Mouse (Mus musculus): ENCODE measurements around the gene Pabpn1l. TPM values are rescaled to one million over a fixed set of nuclear protein-coding genes. Genes with fewer than 3 reads are reported as not detected.

Gene Pabpn1l
- total RNA-seq (2021), result not detected
- long read RNA-seq, experiment 1, result 0 reads
- long read RNA-seq, experiment 2, result 0 reads

GRCm38 (mm10) chr8:122622727-122623126 is at the start of gene Pabpn1l:
TSS of gene Pabpn1l (minus strand) at chr8:122622739.
- no peak for DNase-seq

GRCm38 (mm10) chr8:122671894-122672293 is 49.4 kb upstream of the Pabpn1l start:
- DNase-seq, result no peak

GRCm38 (mm10) chr8:122670718-122671117 is 48.2 kb upstream of the Pabpn1l start:
- DNase-seq, result no peak

GRCm38 (mm10) chr8:122670001-122670400 is 47.5 kb upstream of the Pabpn1l start:
- DNase-seq, result no peak

- DNase-seq, result no peak
These were observed 46.8 kb upstream of the Pabpn1l start for GRCm38 (mm10) chr8:122669370-122669769.

GRCm38 (mm10) chr8:122667854-122668253 is 45.3 kb upstream of the Pabpn1l start:
- DNase-seq, result peak; percentile 70 to 79

GRCm38 (mm10) chr8:122666827-122667226 is 44.3 kb upstream of the Pabpn1l start:
- no peak for DNase-seq

GRCm38 (mm10) chr8:122666338-122666764 is 43.8 kb upstream of the Pabpn1l start:
- peak; percentile 84 to 87 for DNase-seq

GRCm38 (mm10) chr8:122665667-122666316 is 43.3 kb upstream of the Pabpn1l start:
- DNase-seq, result peak; percentile 83 to 90

GRCm38 (mm10) chr8:122665221-122665620 is 42.7 kb upstream of the Pabpn1l start:
- peak; percentile 48 to 74 for DNase-seq

- DNase-seq, result no peak
These were observed 41.1 kb upstream of the Pabpn1l start for GRCm38 (mm10) chr8:122663670-122664069.

GRCm38 (mm10) chr8:122663106-122663505 is 40.6 kb upstream of the Pabpn1l start:
- DNase-seq, result no peak

- no peak for DNase-seq
These were observed 39.4 kb upstream of the Pabpn1l start for GRCm38 (mm10) chr8:122661894-122662293.

GRCm38 (mm10) chr8:122661138-122661537 is 38.6 kb upstream of the Pabpn1l start:
- DNase-seq, result peak; percentile 35 to 65

- no peak for DNase-seq
These were observed 37.5 kb upstream of the Pabpn1l start for GRCm38 (mm10) chr8:122660022-122660421.

- DNase-seq, result no peak
These were observed 36.2 kb upstream of the Pabpn1l start for GRCm38 (mm10) chr8:122658807-122659160.

- DNase-seq, result no peak
These were observed 35.7 kb upstream of the Pabpn1l start for GRCm38 (mm10) chr8:122658149-122658806.

- DNase-seq, result peak; percentile 87 to 93
These were observed 33.8 kb upstream of the Pabpn1l start for GRCm38 (mm10) chr8:122656056-122656999.

GRCm38 (mm10) chr8:122654768-122655167 is 32.2 kb upstream of the Pabpn1l start:
- DNase-seq, result peak; percentile 77 to 87

- no peak for DNase-seq
These were observed 30.1 kb upstream of the Pabpn1l start for GRCm38 (mm10) chr8:122652643-122653042.

- DNase-seq, result no peak
These were observed 28.9 kb upstream of the Pabpn1l start for GRCm38 (mm10) chr8:122651326-122651921.
